Mouse (Mus musculus) kidney, adult 18-20 months (tissue): ENCODE data around the gene Cdh19.

Experiments used
- DNase-seq: peaks from one replicate; pipeline ENCODE4 v3.0.0; 2021

Cdh19 gene

GRCm38 (mm10) chr1:110977484-110977883 is at the start of gene Cdh19:
Cdh19 (minus strand) TSS chr1:110977584.
- no peak for DNase-seq

- DNase-seq: no peak
Observed at GRCm38 (mm10) chr1:111020434-111021060, 43.2 kb upstream of the Cdh19 start.

GRCm38 (mm10) chr1:111017640-111018039 is 40.3 kb upstream of the Cdh19 start:
- no peak for DNase-seq

GRCm38 (mm10) chr1:110989824-110990223 is 12.4 kb upstream of the Cdh19 start:
- no peak for DNase-seq

GRCm38 (mm10) chr1:110969201-110969600 is 8.2 kb downstream of the Cdh19 start:
- DNase-seq: no peak

GRCm38 (mm10) chr1:110909752-110910151 is 67.6 kb downstream of the Cdh19 start:
- DNase-seq: no peak

- no peak for DNase-seq
Observed at GRCm38 (mm10) chr1:110909218-110909617, 68.2 kb downstream of the Cdh19 start.

- DNase-seq: no peak
Observed at GRCm38 (mm10) chr1:110904266-110904665, 73.1 kb downstream of the Cdh19 start.
